Mouse (Mus musculus) layer of hippocampus, adult 2 months (tissue): ENCODE results near the gene Olfr810. TPM values are rescaled to one million over a fixed set of nuclear protein-coding genes. Genes with fewer than 3 reads are reported as not detected.

Experiments
- DNase-seq, 2 experiments: peaks; one replicate each; pipeline ENCODE4 v3.0.0; 2022; ENCODE audit warnings: low spot score in 2 of 2
- H3K27ac ChIP-seq: fragments of 200-600 bp; 2 replicates; pipeline ENCODE4 v1.8.1; 2022
- H3K4me3 ChIP-seq: fragments of 200-600 bp; 2 replicates; pipeline ENCODE4 v1.8.1; 2022; ENCODE audit warnings: mild to moderate bottlenecking
- CTCF ChIP-seq: fragments of 200-600 bp; conservative IDR thresholded peaks from 2 replicates; pipeline ENCODE4 v1.8.1; 2022; ENCODE audit warnings: antibody characterized with exemption, mild to moderate bottlenecking, moderate library complexity
- long read RNA-seq, 2 experiments: library from polyadenylated mRNA; stranded (forward); transcript quantifications; one replicate each; pipeline ENCODE4 v2.0.0; 2021; ENCODE audit warnings: borderline mapping rate in 2 of 2
- total RNA-seq, 2 experiments: library from RNA; stranded (reverse); gene quantifications; 2 replicates each; pipeline ENCODE4 v1.2.3; 2021

Gene Olfr810
- not detected for total RNA-seq
- long read RNA-seq, experiment 1: 0 reads
- long read RNA-seq, experiment 2: 0 reads

DNA sequence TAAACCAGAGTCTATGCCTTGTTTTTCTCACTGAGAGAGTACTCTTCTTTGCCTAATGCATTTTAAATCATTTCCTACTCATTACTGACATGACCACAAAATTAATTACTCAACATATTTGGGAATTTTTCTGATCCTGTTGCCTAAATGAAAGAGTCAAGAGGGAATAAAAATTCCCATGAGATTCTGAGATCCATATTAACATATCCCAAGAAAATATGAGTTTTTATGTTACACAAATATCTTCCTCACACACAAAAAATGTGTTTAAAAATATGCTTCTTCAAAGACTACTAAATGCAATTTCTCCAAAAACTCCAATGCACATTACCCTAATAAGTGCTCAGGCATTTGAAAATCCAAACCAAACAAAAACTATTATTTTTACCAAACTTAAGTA, at the start of gene Olfr810:
Gene Olfr810, minus strand, starts transcription at position 101 of the 400 bp plus-strand sequence.
- H3K4me3 ChIP-seq: no peak within 1 kb of the TSS
- DNase-seq: no peak
- no peak for TF ChIP-seq CTCF
- H3K27ac ChIP-seq: no peak within 1 kb of the TSS

DNA sequence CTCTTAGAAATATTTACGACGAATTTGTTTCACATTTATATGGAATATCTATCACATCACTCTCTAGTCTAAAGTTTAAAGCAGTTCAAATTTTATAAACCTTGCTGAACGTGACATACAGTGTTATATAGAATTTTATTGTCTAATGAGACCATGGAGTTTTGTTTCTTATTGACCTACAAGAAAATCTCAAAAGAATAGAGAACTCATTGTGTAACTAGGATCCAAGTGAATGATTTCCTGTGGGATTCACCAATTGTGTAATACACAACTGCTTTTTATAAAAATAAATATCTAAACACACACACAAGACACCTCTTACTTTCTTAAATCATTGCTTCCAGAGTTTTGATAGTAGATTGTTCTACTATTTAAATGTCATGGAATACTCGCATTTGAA, 9.6 kb upstream of the Olfr810 start, which contains the start of gene Olfr811:
Gene Olfr811, minus strand, starts transcription at position 101 of the 400 bp plus-strand sequence.
- TF ChIP-seq CTCF: no peak
- no peak for DNase-seq
- no peak within 1 kb of the TSS for H3K27ac ChIP-seq
- no peak within 1 kb of the TSS for H3K4me3 ChIP-seq

DNA sequence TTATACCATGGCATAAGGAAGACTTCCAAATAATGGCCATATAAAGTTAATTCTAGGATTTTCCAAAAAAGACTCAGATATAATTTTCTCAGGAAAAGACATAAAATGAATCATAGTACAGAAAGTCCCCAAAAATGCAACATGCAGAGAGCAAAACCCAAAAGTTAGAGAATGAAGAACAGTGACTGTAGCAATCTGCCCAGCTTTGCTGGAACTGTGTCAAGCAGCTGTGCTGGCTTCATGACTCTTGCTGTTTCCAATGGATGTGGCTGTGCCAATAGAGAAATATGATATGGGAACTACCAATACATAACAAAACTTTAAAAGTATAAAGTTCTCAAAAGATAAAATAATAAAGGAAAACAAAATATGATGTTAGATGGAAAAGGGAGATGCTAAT, 16.6 kb downstream of the Olfr810 start:
- Histone ChIP-seq H3K4me3 (no peak overlapping the region), H3K27ac (no peak overlapping the region)
- no peak for TF ChIP-seq CTCF
- DNase-seq: no peak

DNA sequence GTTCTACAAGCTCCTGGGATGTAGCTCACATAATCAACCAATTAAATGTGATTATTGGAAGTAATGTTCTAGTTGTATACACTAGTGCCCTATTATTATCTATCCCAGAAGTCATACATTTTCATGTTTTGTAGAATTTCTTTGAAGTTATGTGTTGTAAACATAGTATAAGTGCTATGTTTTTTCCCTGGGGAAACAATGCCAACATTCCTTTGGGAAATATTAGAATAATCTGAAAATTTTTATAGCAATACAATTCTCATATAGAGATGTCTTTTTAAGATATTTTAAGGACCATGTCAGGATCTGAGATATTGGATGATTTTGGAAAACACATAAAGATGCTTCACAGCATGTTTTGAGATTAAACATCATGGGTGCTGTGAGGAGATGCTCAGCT, 20.4 kb downstream of the Olfr810 start, which contains the start of gene Olfr809:
Gene Olfr809, plus strand, starts transcription at position 301 of the 400 bp plus-strand sequence.
- no peak within 1 kb of the TSS for H3K27ac ChIP-seq
- no peak within 1 kb of the TSS for H3K4me3 ChIP-seq
- DNase-seq: no peak
- no peak for TF ChIP-seq CTCF

DNA sequence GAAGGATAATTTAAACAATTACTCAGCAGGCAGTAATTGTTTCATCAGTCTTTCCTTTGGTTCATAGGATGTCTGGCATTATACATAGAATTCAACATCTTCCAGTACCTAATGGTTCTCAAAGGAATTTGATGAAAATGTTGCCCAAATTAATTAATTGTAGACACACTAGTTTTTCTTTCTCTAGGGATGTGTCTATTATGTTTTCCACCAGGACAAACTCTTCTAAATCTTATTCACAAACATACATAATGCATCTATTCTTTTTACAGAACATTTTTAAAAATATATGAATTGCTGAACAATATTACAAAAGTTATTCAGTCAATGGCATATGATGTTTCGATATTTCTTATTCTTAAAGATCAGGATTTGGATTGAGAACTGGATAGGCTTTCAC, 29.5 kb downstream of the Olfr810 start, which contains the start of gene Olfr808:
Gene Olfr808, plus strand, starts transcription at position 301 of the 400 bp plus-strand sequence.
- H3K4me3 ChIP-seq: no peak within 1 kb of the TSS
- no peak for TF ChIP-seq CTCF
- H3K27ac ChIP-seq: no peak within 1 kb of the TSS
- DNase-seq: no peak

DNA sequence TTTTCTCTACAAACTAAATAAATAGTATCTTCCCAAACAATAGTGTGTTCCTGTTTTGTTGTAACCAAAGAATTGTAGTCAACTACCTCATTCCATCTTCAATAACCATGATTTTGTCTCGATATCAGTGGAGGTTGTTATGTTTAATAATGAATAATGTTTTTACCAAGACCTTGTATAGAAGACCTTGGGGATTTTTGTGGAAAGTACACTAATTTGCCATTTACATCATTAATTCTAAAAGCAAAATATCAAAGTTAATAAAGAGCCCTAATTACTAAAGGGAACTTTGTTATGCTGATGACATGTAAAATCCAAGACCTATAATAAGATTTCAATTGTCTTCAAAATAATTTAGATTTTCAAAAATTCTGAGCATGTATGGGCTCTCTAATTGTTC, 37.0 kb downstream of the Olfr810 start, which contains the start of gene Olfr807:
Gene Olfr807, minus strand, starts transcription at position 101 of the 400 bp plus-strand sequence.
- Histone ChIP-seq H3K4me3 (no peak within 1 kb of the TSS), H3K27ac (no peak within 1 kb of the TSS)
- no peak for DNase-seq
- TF ChIP-seq CTCF: no peak

DNA sequence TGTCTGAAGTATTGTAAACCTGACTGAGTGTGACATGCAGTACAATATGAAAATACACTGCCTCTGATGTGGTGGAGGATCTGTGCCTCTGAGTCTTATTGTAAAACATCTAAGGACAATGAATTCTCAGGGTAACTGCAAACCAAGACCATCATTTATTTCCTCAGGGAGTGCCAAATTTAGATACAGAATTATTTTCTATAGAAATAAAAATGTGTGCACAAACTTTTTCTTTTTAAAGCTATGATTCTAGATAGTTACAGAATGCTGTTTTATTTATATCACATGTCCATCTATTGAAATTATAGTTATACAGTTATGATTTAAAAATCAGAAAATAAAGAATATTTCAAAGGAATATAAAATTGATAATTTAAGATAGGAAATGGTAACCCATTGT, 52.9 kb downstream of the Olfr810 start, which contains the start of gene Olfr806:
Gene Olfr806, minus strand, starts transcription at position 101 of the 400 bp plus-strand sequence.
- H3K4me3 ChIP-seq: no peak within 1 kb of the TSS
- TF ChIP-seq CTCF: no peak
- no peak within 1 kb of the TSS for H3K27ac ChIP-seq
- DNase-seq: no peak

Other genes with a start within 250 kb of the Olfr810 start
- gene Olfr794, start 227.3 kb downstream of the Olfr810 start, total RNA-seq: not detected
- gene Olfr796, start 182.3 kb downstream of the Olfr810 start, total RNA-seq: not detected
- not detected for gene Olfr798, start 167.0 kb downstream of the Olfr810 start, total RNA-seq
- not detected for gene Olfr799, start 157.4 kb downstream of the Olfr810 start, total RNA-seq
- gene Olfr800, start 137.2 kb downstream of the Olfr810 start, total RNA-seq: not detected
- gene Olfr801, start 121.1 kb downstream of the Olfr810 start, total RNA-seq: not detected
- not detected for gene Olfr802, start 106.7 kb downstream of the Olfr810 start, total RNA-seq
- not detected for gene Olfr803, start 100.6 kb downstream of the Olfr810 start, total RNA-seq
- gene Olfr804, start 91.7 kb downstream of the Olfr810 start, total RNA-seq: not detected
- gene Olfr805, start 65.5 kb downstream of the Olfr810 start, total RNA-seq: not detected
- gene Olfr806, start 53.0 kb downstream of the Olfr810 start, total RNA-seq: not detected
- gene Olfr807, start 37.1 kb downstream of the Olfr810 start, total RNA-seq: not detected
- not detected for gene Olfr808, start 29.4 kb downstream of the Olfr810 start, total RNA-seq
- not detected for gene Olfr809, start 20.3 kb downstream of the Olfr810 start, total RNA-seq
- gene Olfr811, start 9.5 kb upstream of the Olfr810 start, total RNA-seq: not detected
- gene Olfr812, start 51.2 kb upstream of the Olfr810 start, total RNA-seq: not detected
- gene Olfr813, start 60.5 kb upstream of the Olfr810 start, total RNA-seq: not detected
- not detected for gene Olfr814, start 84.9 kb upstream of the Olfr810 start, total RNA-seq
- not detected for gene Olfr815, start 111.0 kb upstream of the Olfr810 start, total RNA-seq
- not detected for gene Olfr816, start 120.7 kb upstream of the Olfr810 start, total RNA-seq
- not detected for gene Olfr818, start 154.2 kb upstream of the Olfr810 start, total RNA-seq
- not detected for gene Olfr819, start 172.3 kb upstream of the Olfr810 start, total RNA-seq
- not detected for gene Olfr247, start 181.2 kb upstream of the Olfr810 start, total RNA-seq
- gene Gm10310, start 190.1 kb upstream of the Olfr810 start, total RNA-seq: not detected
- gene Olfr820, start 217.7 kb upstream of the Olfr810 start, total RNA-seq: not detected
- not detected for gene Olfr821, start 235.4 kb upstream of the Olfr810 start, total RNA-seq